Mouse (Mus musculus) monocyte, adult 5-6 weeks (primary cell): ENCODE results near the gene Cnot2. TPM values are rescaled to one million over a fixed set of nuclear protein-coding genes. Genes with fewer than 3 reads are reported as not detected.

Experiments
- ATAC-seq: fragments of 153-309, 156-312 bp; replicated peaks from 2 replicates; pipeline ENCODE4 v1.8.0; 2017; ENCODE audit warnings: mild to moderate bottlenecking; ENCODE audit not compliant: low TSS enrichment, insufficient number of reproducible peaks, severe bottlenecking, poor library complexity, low FRiP score
- total RNA-seq: library from RNA; stranded (forward); fragments of 200-1000, 200-491, 200-594 nt; gene quantifications from 3 replicates; pipeline ENCODE4 v1.2.3, GENCODE M21; 2017

Cnot2 gene
- total RNA-seq, 1 experiment from 2014 or later = 85.8 TPM

GRCm38 (mm10) chr10:116505303-116506014 is 75.9 kb downstream of the Cnot2 start:
- ATAC-seq = peak; percentile 86

GRCm38 (mm10) chr10:116492768-116493167 is 88.5 kb downstream of the Cnot2 start:
- no peak for ATAC-seq

DNA sequence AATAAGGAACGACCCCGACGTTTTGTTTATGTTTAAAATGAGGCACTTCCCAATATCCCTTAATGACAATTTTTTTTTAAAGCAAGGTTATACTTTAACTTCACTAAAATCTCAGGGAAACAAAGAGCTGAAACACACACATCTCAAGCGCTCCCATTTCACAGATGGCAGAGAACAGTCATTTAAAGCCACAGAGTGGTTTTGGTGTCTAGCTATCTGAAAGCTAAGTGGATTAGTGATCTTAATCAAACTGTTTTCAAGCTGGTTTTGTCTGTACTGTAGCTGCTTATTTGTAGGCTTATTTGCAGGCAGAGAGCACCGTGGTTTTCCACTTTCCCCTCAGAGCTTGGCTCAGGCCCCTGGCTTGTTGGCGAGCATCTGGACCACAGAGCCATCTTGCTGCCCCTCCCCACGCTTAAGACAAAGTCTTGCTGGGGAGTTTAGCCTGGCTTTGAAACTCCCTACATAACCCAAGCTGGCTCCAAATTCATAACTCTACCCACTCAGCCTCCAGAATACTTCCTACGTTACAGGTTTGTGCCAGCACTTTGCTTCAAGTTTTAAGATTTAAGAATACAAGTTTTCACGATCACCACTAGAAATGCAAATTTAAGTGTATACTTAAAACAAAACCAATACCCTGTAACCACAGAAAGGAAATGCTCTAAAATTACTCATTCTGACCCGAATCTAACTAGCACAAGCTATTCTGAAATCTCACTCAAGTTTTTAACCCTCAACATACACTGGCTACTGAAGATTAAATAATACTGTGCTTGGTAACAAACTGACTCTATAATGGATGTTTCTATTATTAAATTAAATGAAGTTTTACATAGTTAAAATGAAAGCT is 94.2 kb downstream of the Cnot2 start:
- no peak for ATAC-seq

- no peak for ATAC-seq
These were observed 99.4 kb downstream of the Cnot2 start for GRCm38 (mm10) chr10:116481917-116482316.

GRCm38 (mm10) chr10:116480988-116481387 is 100.3 kb downstream of the Cnot2 start:
- no peak for ATAC-seq

DNA sequence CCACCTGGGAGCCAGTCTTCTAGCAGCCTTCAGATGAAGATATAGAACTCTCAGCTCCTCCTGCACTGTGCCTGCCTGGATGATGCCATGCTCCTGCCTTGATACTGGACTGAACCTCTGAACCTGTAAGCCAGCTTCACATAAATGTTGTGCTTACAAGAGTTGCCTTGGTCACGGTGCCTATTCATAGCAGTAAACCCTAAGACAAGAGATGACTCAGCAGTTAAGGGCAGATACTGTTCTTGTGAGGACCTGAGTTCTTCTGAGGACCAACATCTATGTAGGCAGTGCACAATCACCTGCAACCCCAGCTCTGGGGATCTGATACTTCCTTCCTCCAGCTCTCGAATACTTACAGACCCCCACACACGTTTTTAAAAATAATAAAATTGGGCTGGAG is 104.8 kb downstream of the Cnot2 start:
- no peak for ATAC-seq

DNA sequence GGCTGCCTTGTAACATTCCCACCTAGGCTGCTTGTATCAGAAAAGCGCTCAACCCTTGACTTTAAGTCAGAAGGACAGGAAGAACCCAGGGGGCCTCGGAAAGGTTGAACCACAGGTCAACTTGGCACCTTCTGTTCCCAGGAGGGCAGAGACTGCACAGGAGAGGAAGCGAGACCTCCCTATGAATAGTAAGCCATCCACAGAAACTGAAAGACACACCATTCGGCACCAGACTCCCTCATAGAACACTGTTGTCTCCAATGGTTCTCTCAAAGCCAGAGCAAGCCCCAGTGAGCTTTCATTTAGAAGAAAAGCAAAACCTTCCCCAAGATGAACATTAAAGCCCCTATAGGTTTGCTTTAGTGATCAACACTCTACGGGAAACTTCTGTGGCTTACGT is 105.6 kb downstream of the Cnot2 start:
- no peak for ATAC-seq

GRCm38 (mm10) chr10:116473759-116474549 is 107.4 kb downstream of the Cnot2 start, which contains the start of gene Kcnmb4:
TSS of gene Kcnmb4 (minus strand) at chr10:116473878.
- ATAC-seq = no peak

DNA sequence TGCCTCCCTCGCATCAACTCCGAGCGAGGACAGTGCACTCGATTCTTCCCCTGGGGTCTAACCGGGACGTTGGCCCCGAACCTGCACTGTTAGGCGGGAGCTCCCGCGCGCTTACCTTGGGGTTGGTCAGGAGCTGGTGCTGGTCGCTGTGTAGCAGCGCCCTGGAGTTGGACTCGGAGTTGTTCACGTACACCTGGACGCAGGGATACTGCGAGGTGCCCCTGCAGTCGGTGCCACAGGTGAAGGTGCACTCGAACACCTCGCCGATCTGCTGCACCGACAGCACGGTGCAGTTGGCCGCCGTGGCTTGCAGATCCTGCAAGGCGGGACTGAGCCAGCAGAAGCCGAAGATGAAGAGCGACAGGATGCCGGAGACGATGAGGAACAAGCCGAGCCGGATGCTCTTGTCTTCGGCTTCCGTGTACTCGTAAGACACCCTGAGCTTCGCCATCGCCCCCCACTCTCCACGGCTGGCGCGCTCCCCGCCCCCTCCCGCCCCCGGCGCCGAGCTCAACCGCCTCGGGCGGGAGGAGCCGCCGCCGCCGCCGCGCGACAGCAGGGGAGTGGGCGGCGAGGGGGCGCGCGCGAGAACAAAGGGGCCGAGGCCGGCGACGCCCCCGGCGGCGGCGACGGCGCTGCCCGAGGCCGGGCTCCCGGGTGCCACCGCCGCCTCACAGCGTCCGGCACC is 108.1 kb downstream of the Cnot2 start:
- ATAC-seq = peak; percentile 42; the same call in 1 of the 2 replicates

- ATAC-seq = no peak
These were observed 108.7 kb downstream of the Cnot2 start for GRCm38 (mm10) chr10:116472579-116472978.

GRCm38 (mm10) chr10:116470306-116470925 is 110.9 kb downstream of the Cnot2 start:
- ATAC-seq = no peak

DNA sequence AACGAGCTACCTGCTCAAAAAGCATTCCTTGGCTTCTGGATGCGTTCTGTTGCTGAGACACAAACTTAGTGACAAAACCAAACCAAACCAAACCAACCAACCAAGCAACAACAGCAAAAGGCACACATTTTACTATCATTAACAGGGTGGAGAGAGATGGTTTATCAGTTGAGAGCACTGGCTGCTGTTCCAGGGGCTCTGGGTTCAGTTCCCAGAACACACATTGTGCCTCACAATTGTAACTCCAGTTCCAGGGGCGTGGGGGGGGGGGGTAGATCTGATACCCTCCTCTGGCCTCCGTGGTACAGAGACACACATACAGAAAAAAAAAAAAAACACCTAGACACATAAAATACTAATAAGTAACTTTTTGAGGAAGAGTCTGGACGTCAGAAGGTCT is 113.2 kb downstream of the Cnot2 start:
- ATAC-seq = no peak

DNA sequence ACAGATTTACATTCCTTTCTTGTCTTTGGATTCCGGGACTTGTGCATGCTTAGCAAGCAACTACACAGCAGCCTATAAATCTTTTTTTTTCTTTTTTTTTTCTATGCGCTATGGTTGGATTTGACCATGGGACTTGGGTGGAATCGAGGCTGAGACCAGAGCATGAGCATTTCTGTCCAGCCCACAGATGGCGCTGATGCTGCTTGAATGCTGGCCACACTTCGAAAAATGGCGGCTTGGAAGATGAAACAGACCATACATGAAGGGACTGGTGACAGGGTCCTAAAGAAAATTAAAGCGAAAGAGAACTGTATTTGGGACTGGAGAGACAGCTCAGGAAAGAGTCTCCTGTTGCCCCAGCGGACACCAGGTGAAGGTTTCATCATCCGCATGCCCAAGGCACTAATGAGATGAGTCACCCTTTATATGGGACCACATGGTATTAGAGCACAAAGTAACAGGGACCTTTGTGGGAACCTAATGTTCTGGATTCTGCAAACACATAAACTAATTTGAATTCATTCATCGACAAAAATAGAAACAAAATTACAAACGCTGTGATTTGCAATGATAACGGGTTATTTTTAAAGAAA is 117.5 kb downstream of the Cnot2 start:
- ATAC-seq = no peak

- ATAC-seq = no peak
These were observed 119.9 kb downstream of the Cnot2 start for GRCm38 (mm10) chr10:116461443-116461842.

DNA sequence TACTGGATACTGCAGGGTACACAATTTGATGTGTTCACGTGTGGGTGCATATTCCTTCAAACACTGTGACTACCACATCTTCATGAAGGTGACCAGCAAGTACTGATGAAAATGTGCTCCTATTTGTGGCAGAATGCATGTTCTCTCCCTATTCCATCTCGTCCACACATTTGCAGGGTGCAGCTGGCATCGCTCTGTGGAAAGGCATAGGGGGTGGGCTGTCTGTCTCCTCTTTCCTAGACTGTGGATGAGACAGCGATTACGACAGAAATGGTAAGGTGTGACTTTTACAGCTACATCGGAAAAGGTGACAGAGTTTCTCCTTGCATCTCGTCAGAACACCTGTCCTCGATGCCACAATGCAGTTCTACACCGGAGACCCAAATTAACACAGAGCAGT is 122.5 kb downstream of the Cnot2 start:
- no peak for ATAC-seq

DNA sequence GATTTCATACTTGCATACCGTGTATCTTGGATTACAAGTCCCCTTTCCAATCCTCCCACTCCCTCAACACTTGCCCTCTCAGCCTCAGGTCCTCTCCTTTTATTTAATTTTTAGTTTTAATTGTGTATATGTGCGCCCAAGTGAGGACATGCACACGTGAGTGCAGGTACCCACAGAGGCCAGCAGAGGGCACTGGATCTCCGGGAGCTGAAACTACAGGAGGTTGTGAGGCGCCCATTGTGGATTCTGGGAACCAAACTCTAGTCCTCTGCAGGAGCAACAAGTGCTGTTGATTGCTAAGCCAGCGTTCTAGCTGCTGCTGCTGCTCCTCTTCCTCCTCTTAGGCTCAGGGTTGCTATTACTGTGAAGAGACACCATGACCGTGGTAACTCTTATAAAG is 128.5 kb downstream of the Cnot2 start:
- ATAC-seq = no peak

DNA sequence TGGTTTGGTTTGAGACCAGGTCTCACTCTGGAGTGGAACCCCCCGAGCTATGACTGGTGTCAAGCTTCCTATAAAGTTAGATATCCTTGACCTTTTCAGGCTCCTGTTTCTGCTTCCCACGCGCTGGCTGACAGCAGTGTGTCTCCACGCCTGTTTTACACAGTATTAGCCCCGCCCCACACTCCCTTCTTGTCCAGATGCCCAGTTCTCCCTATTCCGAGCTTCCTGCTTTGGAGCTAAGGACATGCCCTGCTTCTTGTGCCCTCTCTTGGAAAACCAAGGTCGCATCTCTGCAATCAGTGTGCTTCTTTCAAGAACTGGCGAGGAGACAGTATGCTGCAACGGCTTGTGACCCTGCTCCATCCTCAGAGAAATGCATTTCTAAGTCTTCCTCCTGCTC is 130.7 kb downstream of the Cnot2 start:
- no peak for ATAC-seq

- ATAC-seq = no peak
These were observed 133.1 kb downstream of the Cnot2 start for GRCm38 (mm10) chr10:116448166-116448565.
